24 mouse cellular contexts compared by ENCODE assay signal in the genomic region with DNA sequence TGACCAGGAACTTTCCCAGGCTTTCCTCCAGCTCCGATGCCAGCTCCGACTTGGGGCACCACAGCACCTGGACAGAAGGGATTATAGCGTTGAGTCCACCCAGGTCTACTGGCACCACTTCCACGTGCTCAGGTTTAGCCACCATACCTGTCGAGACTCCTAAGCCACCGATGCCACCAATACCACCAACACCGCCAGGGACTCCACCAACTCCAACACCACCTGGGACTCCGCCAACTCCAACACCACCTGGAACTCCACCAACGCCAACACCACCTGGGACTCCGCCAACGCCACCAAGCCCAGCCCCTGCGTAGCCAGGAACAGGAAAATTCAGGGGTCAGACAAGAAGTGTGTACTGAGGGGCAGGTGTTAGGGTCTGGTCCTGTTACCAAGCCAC.
"Had no signal": no experiment of that assay in that cellular context is flagged by ENCODE, and none has a peak within 500 bp of the region (broad histone marks: within the 10 kb centered on the region; RNA-seq: fewer than 3 reads in every experiment).

No protein-coding gene starts in this region.

- H3K9ac ChIP-seq: forebrain, postnatal 0 days; heart, embryonic 13.5 days; heart, embryonic 15.5 days; hindbrain, embryonic 13.5 days; hindbrain, embryonic 15.5 days; liver, embryonic 13.5 days; liver, embryonic 15.5 days had no signal

- H3K4me1 ChIP-seq: heart, embryonic 10.5 days; heart, embryonic 13.5 days; hindbrain, embryonic 13.5 days; hindbrain, embryonic 15.5 days; liver, embryonic 13.5 days; liver, embryonic 15.5 days had no signal

- H3K27me3 ChIP-seq: heart, embryonic 13.5 days; heart, embryonic 15.5 days; hindbrain, embryonic 15.5 days; limb, embryonic 12.5 days; liver, embryonic 13.5 days; liver, embryonic 15.5 days had no signal

- H3K27ac ChIP-seq: heart, embryonic 10.5 days; heart, embryonic 13.5 days; heart, embryonic 15.5 days; hindbrain, embryonic 13.5 days; hindbrain, embryonic 15.5 days; hindbrain, postnatal 0 days; liver, embryonic 13.5 days; liver, embryonic 15.5 days had no signal

- H3K4me2 ChIP-seq: heart, embryonic 13.5 days; heart, embryonic 15.5 days; hindbrain, embryonic 13.5 days; hindbrain, embryonic 15.5 days; limb, embryonic 12.5 days; liver, embryonic 11.5 days; liver, embryonic 13.5 days; liver, embryonic 15.5 days had no signal

- H3K36me3 ChIP-seq: heart, embryonic 10.5 days; heart, embryonic 15.5 days; hindbrain, embryonic 13.5 days; hindbrain, embryonic 15.5 days; limb, embryonic 12.5 days; liver, embryonic 13.5 days; liver, embryonic 15.5 days had no signal

- H3K9me3 ChIP-seq: heart, embryonic 10.5 days; heart, embryonic 13.5 days; heart, embryonic 15.5 days; hindbrain, embryonic 13.5 days; hindbrain, embryonic 15.5 days; limb, embryonic 12.5 days; liver, embryonic 13.5 days; liver, embryonic 15.5 days had no signal

- DNase-seq: forebrain, postnatal 0 days; gastrocnemius, postnatal 14 days; gastrocnemius, postnatal 36 days; heart, adult 18-20 months; heart, postnatal 14 days; heart, postnatal 36 days; kidney, adult 11 months; kidney, adult 2 months; kidney, postnatal 14 days; kidney, postnatal 36 days; layer of hippocampus, adult 9-11 months; layer of hippocampus, postnatal 36 days; liver; liver, embryonic 13.5 days had no signal

- H3K4me3 ChIP-seq: heart, embryonic 10.5 days; heart, embryonic 13.5 days; heart, embryonic 15.5 days; hindbrain, embryonic 13.5 days; hindbrain, embryonic 15.5 days; limb, embryonic 12.5 days; liver, embryonic 13.5 days; liver, embryonic 15.5 days had no signal

- ATAC-seq: forebrain, postnatal 0 days; hindbrain, postnatal 0 days; intestine, embryonic 16.5 days had no signal
